Mouse (Mus musculus): ENCODE data around the gene Vstm4. TPM values are rescaled to one million over a fixed set of nuclear protein-coding genes. Genes with fewer than 3 reads are reported as not detected.

The Vstm4 gene
- polyA plus RNA-seq, 1 experiment from 2014 or later = 10.9 TPM

- Histone ChIP-seq H3K4me3 (no peak overlapping the region), H3K4me1 (0 out of 2 replicates have a peak, but pooled peaks cover under 1% of the 10 kb centered on the region), H3K9me3 (no peaks in the 10 kb centered on the region), H3K27me3 (replicated peaks) (peaks cover 12% of the 10 kb centered on the region; the same call in 1 of the 2 replicates), H3K27ac (no peak overlapping the region), H3K36me3 (replicated peaks) (no peaks in the 10 kb centered on the region), H3K9ac (no peak overlapping the region), H3K4me2 (no peak overlapping the region)
- ATAC-seq (replicated peaks) = no peak
- 41% methylated on average over 2 of the region's 2 CpGs for whole genome bisulfite sequencing
These were observed 5.1 kb downstream of the Vstm4 start for GRCm38 (mm10) chr14:32861656-32862055.

GRCm38 (mm10) chr14:32865331-32865730 is 8.8 kb downstream of the Vstm4 start:
- Histone ChIP-seq H3K36me3 (replicated peaks) (no peaks in the 10 kb centered on the region), H3K27ac (no peak overlapping the region), H3K9ac (no peak overlapping the region), H3K4me3 (no peak overlapping the region), H3K4me1 (no peaks in the 10 kb centered on the region), H3K9me3 (no peaks in the 10 kb centered on the region), H3K27me3 (replicated peaks) (no peaks in the 10 kb centered on the region), H3K4me2 (no peak overlapping the region)
- no peak for ATAC-seq (replicated peaks)
- WGBS = 76% methylated on average over 3 of the region's 3 CpGs

GRCm38 (mm10) chr14:32871963-32872362 is 15.4 kb downstream of the Vstm4 start:
- H3K9ac ChIP-seq = no peak overlapping the region
- H3K36me3 ChIP-seq (replicated peaks) = no peaks in the 10 kb centered on the region
- 90% methylated on average over 5 of the region's 5 CpGs for WGBS
- H3K9me3 ChIP-seq = no peaks in the 10 kb centered on the region
- no peaks in the 10 kb centered on the region for H3K27me3 ChIP-seq (replicated peaks)
- no peaks in the 10 kb centered on the region for H3K4me1 ChIP-seq
- H3K4me3 ChIP-seq = no peak overlapping the region
- no peak overlapping the region for H3K27ac ChIP-seq
- no peak overlapping the region for H3K4me2 ChIP-seq
- no peak for ATAC-seq (replicated peaks)

GRCm38 (mm10) chr14:32877549-32877948 is 21.0 kb downstream of the Vstm4 start:
- Histone ChIP-seq H3K9me3 (no peaks in the 10 kb centered on the region), H3K4me3 (no peak overlapping the region), H3K4me2 (no peak overlapping the region), H3K36me3 (replicated peaks) (no peaks in the 10 kb centered on the region), H3K4me1 (no peaks in the 10 kb centered on the region), H3K27me3 (replicated peaks) (no peaks in the 10 kb centered on the region), H3K27ac (no peak overlapping the region), H3K9ac (no peak overlapping the region)
- no peak for ATAC-seq (replicated peaks)
- WGBS = 60% methylated on average over 6 of the region's 6 CpGs

- Histone ChIP-seq H3K27me3 (replicated peaks) (no peaks in the 10 kb centered on the region), H3K4me1 (no peaks in the 10 kb centered on the region), H3K36me3 (replicated peaks) (no peaks in the 10 kb centered on the region), H3K9ac (no peak overlapping the region), H3K27ac (no peak overlapping the region), H3K4me3 (no peak overlapping the region), H3K4me2 (no peak overlapping the region), H3K9me3 (no peaks in the 10 kb centered on the region)
- no peak for ATAC-seq (replicated peaks)
- WGBS = 88% methylated on average over 5 of the region's 5 CpGs
These were observed 23.8 kb downstream of the Vstm4 start for GRCm38 (mm10) chr14:32880332-32880731.

GRCm38 (mm10) chr14:32881693-32882092 is 25.1 kb downstream of the Vstm4 start:
- H3K9me3 ChIP-seq = no peaks in the 10 kb centered on the region
- H3K4me2 ChIP-seq = no peak overlapping the region
- no peaks in the 10 kb centered on the region for H3K27me3 ChIP-seq (replicated peaks)
- H3K27ac ChIP-seq = no peak overlapping the region
- H3K36me3 ChIP-seq (replicated peaks) = no peaks in the 10 kb centered on the region
- H3K4me1 ChIP-seq = no peaks in the 10 kb centered on the region
- H3K9ac ChIP-seq = no peak overlapping the region
- WGBS = 79% methylated on average over 1 of the region's 1 CpGs
- H3K4me3 ChIP-seq = no peak overlapping the region
- ATAC-seq (replicated peaks) = no peak

- H3K4me1 ChIP-seq = peaks cover 16% of the 10 kb centered on the region
- no peak overlapping the region for H3K4me3 ChIP-seq
- no peaks in the 10 kb centered on the region for H3K27me3 ChIP-seq (replicated peaks)
- H3K27ac ChIP-seq = peak overlapping the region; percentile 57
- no peak overlapping the region for H3K9ac ChIP-seq
- whole genome bisulfite sequencing = 9% methylated on average over 6 of the region's 6 CpGs
- ATAC-seq (replicated peaks) = peak; percentile 98
- no peaks in the 10 kb centered on the region for H3K36me3 ChIP-seq (replicated peaks)
- no peak overlapping the region for H3K4me2 ChIP-seq
- no peaks in the 10 kb centered on the region for H3K9me3 ChIP-seq
These were observed 32.5 kb downstream of the Vstm4 start for GRCm38 (mm10) chr14:32888876-32889674.

GRCm38 (mm10) chr14:32894341-32894853 is 37.8 kb downstream of the Vstm4 start:
- H3K27ac ChIP-seq = no peak overlapping the region
- no peak overlapping the region for H3K9ac ChIP-seq
- H3K4me1 ChIP-seq = peaks cover 5% of the 10 kb centered on the region
- 86% methylated on average over 4 of the region's 4 CpGs for WGBS
- H3K4me3 ChIP-seq = no peak overlapping the region
- H3K4me2 ChIP-seq = no peak overlapping the region
- H3K27me3 ChIP-seq (replicated peaks) = no peaks in the 10 kb centered on the region
- no peaks in the 10 kb centered on the region for H3K9me3 ChIP-seq
- ATAC-seq (replicated peaks) = no peak
- no peaks in the 10 kb centered on the region for H3K36me3 ChIP-seq (replicated peaks)

GRCm38 (mm10) chr14:32894878-32895277 is 38.3 kb downstream of the Vstm4 start:
- H3K9ac ChIP-seq = no peak overlapping the region
- H3K4me1 ChIP-seq = peaks cover 2% of the 10 kb centered on the region; the same call in 1 of the 2 replicates
- ATAC-seq (replicated peaks) = no peak
- 84% methylated on average over 4 of the region's 4 CpGs for WGBS
- H3K4me3 ChIP-seq = no peak overlapping the region
- H3K4me2 ChIP-seq = no peak overlapping the region
- no peaks in the 10 kb centered on the region for H3K36me3 ChIP-seq (replicated peaks)
- no peaks in the 10 kb centered on the region for H3K27me3 ChIP-seq (replicated peaks)
- no peaks in the 10 kb centered on the region for H3K9me3 ChIP-seq
- no peak overlapping the region for H3K27ac ChIP-seq

- Histone ChIP-seq H3K27ac (no peak overlapping the region), H3K9me3 (no peaks in the 10 kb centered on the region), H3K9ac (no peak overlapping the region), H3K27me3 (replicated peaks) (no peaks in the 10 kb centered on the region), H3K36me3 (replicated peaks) (no peaks in the 10 kb centered on the region), H3K4me2 (no peak overlapping the region), H3K4me1 (no peaks in the 10 kb centered on the region), H3K4me3 (no peak overlapping the region)
- ATAC-seq (replicated peaks) = no peak
- 96% methylated on average over 2 of the region's 2 CpGs for WGBS
These were observed 40.3 kb downstream of the Vstm4 start for GRCm38 (mm10) chr14:32896896-32897295.

GRCm38 (mm10) chr14:32903203-32903602 is 46.6 kb downstream of the Vstm4 start:
- no peaks in the 10 kb centered on the region for H3K36me3 ChIP-seq (replicated peaks)
- H3K27me3 ChIP-seq (replicated peaks) = no peaks in the 10 kb centered on the region
- H3K9me3 ChIP-seq = no peaks in the 10 kb centered on the region
- H3K4me3 ChIP-seq = no peak overlapping the region
- H3K4me1 ChIP-seq = no peaks in the 10 kb centered on the region
- H3K4me2 ChIP-seq = no peak overlapping the region
- H3K27ac ChIP-seq = no peak overlapping the region
- no peak for ATAC-seq (replicated peaks)
- 89% methylated on average over 3 of the region's 3 CpGs for WGBS
- no peak overlapping the region for H3K9ac ChIP-seq

- Histone ChIP-seq H3K9me3 (no peaks in the 10 kb centered on the region), H3K4me1 (no peaks in the 10 kb centered on the region), H3K9ac (no peak overlapping the region), H3K4me3 (no peak overlapping the region), H3K36me3 (replicated peaks) (no peaks in the 10 kb centered on the region), H3K27ac (no peak overlapping the region), H3K4me2 (no peak overlapping the region), H3K27me3 (replicated peaks) (no peaks in the 10 kb centered on the region)
- ATAC-seq (replicated peaks) = no peak
- WGBS = 81% methylated on average over 3 of the region's 3 CpGs
These were observed 50.0 kb downstream of the Vstm4 start for GRCm38 (mm10) chr14:32906545-32906944.

GRCm38 (mm10) chr14:32909112-32909511 is 52.6 kb downstream of the Vstm4 start:
- no peak overlapping the region for H3K9ac ChIP-seq

More at GRCm38 (mm10) chr14:32909112-32909511, 52.6 kb downstream of the Vstm4 start:
- no peaks in the 10 kb centered on the region for H3K27me3 ChIP-seq (replicated peaks)
- WGBS = 94% methylated on average over 6 of the region's 6 CpGs
- H3K4me1 ChIP-seq = no peaks in the 10 kb centered on the region
- H3K27ac ChIP-seq = no peak overlapping the region
- no peaks in the 10 kb centered on the region for H3K36me3 ChIP-seq (replicated peaks)
- no peaks in the 10 kb centered on the region for H3K9me3 ChIP-seq
- no peak overlapping the region for H3K4me2 ChIP-seq
- H3K4me3 ChIP-seq = no peak overlapping the region
- no peak for ATAC-seq (replicated peaks)

All from midbrain, embryonic 15.5 days (tissue).